Mouse (Mus musculus) ES-Bruce4 (cell line): ENCODE measurements around the gene Tmem183a.

Source experiments
- CTCF ChIP-seq: IDR thresholded peaks from one replicate; pipeline ENCODE4 v1.8.1; 2011; ENCODE audit warnings: low read depth, low read length
- EP300 ChIP-seq: IDR thresholded peaks from 2 replicates; pipeline ENCODE4 v1.6.1; 2011; ENCODE audit warnings: low read depth, low read length; ENCODE audit not compliant: insufficient read depth

GRCm38 (mm10) chr1:134357461-134357860 lies 4.3 kb downstream of the Tmem183a start:
- TF ChIP-seq CTCF (no peak), EP300 (no peak)
